Mouse (Mus musculus) midbrain, embryonic 13.5 days (tissue): ENCODE data around the gene Gm10203. TPM values are rescaled to one million over a fixed set of nuclear protein-coding genes. Genes with fewer than 3 reads are reported as not detected.
"Not testable (repeated sequence)": the region's sequence is repeated elsewhere in the genome, so short reads cannot be mapped to it uniquely, and the experiment has no call there.

Experiments used
- ATAC-seq: fragments of 200-750 bp; cut with Nextera tagmentation; 2 replicates; pipeline ENCODE4 v1.8.0; 2017; ENCODE audit warnings: mild to moderate bottlenecking, moderate TSS enrichment, moderate library complexity
- H3K27ac ChIP-seq: fragments of 300-500 bp; sonication (generic); 2 replicates; pipeline ENCODE4 v1.5.1; 2015; ENCODE audit warnings: inconsistent platforms, mild to moderate bottlenecking, moderate library complexity
- H3K27me3 ChIP-seq: fragments of 300-500 bp; sonication (generic); 2 replicates; pipeline ENCODE4 v1.6.1; 2015; ENCODE audit warnings: mild to moderate bottlenecking, inconsistent platforms
- H3K36me3 ChIP-seq: fragments of 300-500 bp; sonication (generic); 2 replicates; pipeline ENCODE4 v1.6.1; 2015; ENCODE audit warnings: mild to moderate bottlenecking, inconsistent platforms
- H3K4me1 ChIP-seq: fragments of 300-500 bp; sonication (generic); replicated peaks from 2 replicates; pipeline ENCODE4 v1.6.1; 2015; ENCODE audit warnings: inconsistent platforms
- H3K4me2 ChIP-seq: fragments of 300-500 bp; sonication (generic); replicated peaks from 2 replicates; pipeline ENCODE4 v1.6.1; 2015; ENCODE audit warnings: moderate library complexity, mild to moderate bottlenecking, inconsistent platforms
- H3K4me3 ChIP-seq: fragments of 300-500 bp; sonication (generic); replicated peaks from 2 replicates; pipeline ENCODE4 v1.5.1; 2015; ENCODE audit warnings: mild to moderate bottlenecking, inconsistent platforms
- H3K9ac ChIP-seq: fragments of 300-500 bp; sonication (generic); replicated peaks from 2 replicates; pipeline ENCODE4 v1.6.1; 2015; ENCODE audit warnings: mild to moderate bottlenecking, inconsistent platforms
- H3K9me3 ChIP-seq: fragments of 300-500 bp; sonication (generic); 2 replicates; pipeline ENCODE4 v1.6.1; 2016; ENCODE audit warnings: mild to moderate bottlenecking, inconsistent platforms
- WGBS: fragments of 180-500 bp; shearing (Covaris S2); methylation state at CpG from one replicate; pipeline ENCODE4 v1.1.7; 2015; 5-methylcytosine and 5-hydroxymethylcytosine counted together
- polyA plus RNA-seq: library from polyadenylated mRNA; unstranded; fragments of >200 nt; fragmentation: Nextera tagmentation; extraction: Ambion mirVana; gene quantifications from 2 replicates; pipeline ENCODE4 v1.2.1, GENCODE M21; 2015

Gm10203 gene
- not detected in 2 replicates for polyA plus RNA-seq

DNA sequence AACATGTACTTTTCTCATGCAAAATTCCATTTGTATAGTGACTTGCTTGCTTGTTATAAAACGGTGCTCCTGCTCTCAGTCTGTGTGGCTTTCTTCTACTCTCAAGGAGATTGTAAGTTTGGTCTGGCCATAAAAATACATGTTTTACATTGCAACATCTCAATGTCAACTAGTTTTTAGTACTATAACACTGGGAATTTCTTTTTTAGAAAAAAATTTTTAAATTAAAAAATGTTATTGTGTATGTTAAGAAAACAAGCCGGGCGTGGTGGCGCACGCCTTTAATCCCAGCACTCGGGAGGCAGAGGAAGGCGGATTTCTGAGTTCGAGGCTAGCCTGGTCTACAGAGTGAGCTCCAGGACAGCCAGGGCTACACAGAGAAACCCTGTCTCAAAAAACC is at the start of gene Gm10203:
Gene Gm10203 (plus strand): TSS at position 301 of the 400 bp plus-strand sequence.
- not testable (repeated sequence) for H3K27me3 ChIP-seq, H3K9me3 ChIP-seq, ATAC-seq, H3K9ac ChIP-seq, H3K4me1 ChIP-seq, H3K4me3 ChIP-seq, H3K36me3 ChIP-seq, H3K27ac ChIP-seq, H3K4me2 ChIP-seq
- 82% methylated on average over 8 of the region's 8 CpGs for WGBS

DNA sequence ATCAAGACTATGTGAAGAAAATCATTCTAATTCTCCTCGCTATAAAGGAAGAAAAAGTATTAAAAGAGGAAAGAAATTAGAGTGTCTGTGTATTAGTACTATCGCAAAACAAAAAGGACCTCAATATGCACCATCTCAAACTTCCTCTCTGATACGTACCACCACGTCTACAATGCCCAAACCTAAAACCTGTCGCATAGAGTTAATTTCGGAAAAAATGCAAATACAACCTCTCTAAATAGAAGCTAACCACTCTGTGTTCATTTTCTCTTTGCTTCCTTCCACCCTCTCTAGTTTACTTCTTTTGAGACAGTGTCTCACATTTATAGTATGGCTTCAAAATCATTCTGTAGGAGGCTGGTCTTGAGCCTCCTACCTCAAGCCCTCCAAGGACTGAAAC is 37.6 kb upstream of the Gm10203 start:
- no peaks in the 10 kb centered on the region for H3K27me3 ChIP-seq
- 97% methylated on average over 6 of the region's 6 CpGs for WGBS
- no peak for ATAC-seq

DNA sequence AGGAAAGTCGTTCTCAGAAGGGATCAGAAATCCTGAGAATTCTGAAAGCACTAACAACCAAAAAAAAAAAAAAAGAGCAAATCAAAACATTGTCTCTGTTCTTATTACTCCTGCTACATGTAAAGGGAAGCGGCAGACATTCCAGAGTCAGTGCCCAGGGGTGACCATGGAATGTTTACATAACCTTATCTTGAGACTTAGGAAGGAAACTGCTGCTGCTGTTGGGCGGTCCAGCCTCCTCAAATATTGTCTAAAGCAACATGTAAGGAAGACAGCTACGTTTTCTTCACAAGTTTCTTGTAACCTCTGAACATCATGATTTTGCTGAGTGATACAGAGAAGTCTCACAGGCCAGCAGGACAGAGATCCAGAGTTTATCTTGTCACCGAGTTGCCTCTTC is 36.5 kb upstream of the Gm10203 start:
- Histone ChIP-seq H3K9ac (no peak overlapping the region), H3K36me3 (no peaks in the 10 kb centered on the region), H3K27me3 (no peaks in the 10 kb centered on the region), H3K4me1 (0 out of 2 replicates have a peak, but pooled peaks cover 3% of the 10 kb centered on the region), H3K27ac (no peak overlapping the region), H3K9me3 (no peaks in the 10 kb centered on the region), H3K4me2 (no peak overlapping the region), H3K4me3 (no peak overlapping the region)
- no peak for ATAC-seq
- 73% methylated on average over 5 of the region's 5 CpGs for WGBS

More for the DNA sequence above, 37.6 kb upstream of the Gm10203 start:
- Histone ChIP-seq H3K9me3 (no peaks in the 10 kb centered on the region), H3K9ac (no peak overlapping the region), H3K4me1 (0 out of 2 replicates have a peak, but pooled peaks cover 3% of the 10 kb centered on the region), H3K27ac (no peak overlapping the region), H3K36me3 (no peaks in the 10 kb centered on the region), H3K4me2 (no peak overlapping the region), H3K4me3 (no peak overlapping the region)

DNA sequence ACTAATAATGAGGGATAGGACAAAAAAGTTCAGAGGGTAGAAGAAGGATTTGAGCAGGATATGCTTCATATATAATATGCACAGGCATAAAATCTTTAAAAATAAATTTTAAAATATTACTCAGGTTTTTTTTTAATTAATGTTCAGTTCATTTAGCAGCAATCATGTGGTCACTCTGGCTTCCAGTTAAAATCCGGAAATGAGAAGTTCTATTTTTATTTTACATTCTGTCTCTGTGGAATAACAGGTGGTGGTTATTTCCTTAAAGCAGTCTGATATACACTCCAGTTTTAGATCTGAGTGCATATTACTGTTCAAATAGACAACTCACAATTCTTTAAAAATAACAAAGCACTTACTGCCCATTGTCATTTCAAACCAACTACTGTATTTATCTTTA is 35.4 kb upstream of the Gm10203 start:
- ATAC-seq: no peak
- Histone ChIP-seq H3K9me3 (no peaks in the 10 kb centered on the region), H3K9ac (no peak overlapping the region), H3K4me3 (no peak overlapping the region), H3K27me3 (no peaks in the 10 kb centered on the region), H3K36me3 (no peaks in the 10 kb centered on the region), H3K27ac (no peak overlapping the region), H3K4me2 (no peak overlapping the region), H3K4me1 (peaks cover 9% of the 10 kb centered on the region)
- WGBS: 80% methylated on average over 1 of the region's 1 CpGs

DNA sequence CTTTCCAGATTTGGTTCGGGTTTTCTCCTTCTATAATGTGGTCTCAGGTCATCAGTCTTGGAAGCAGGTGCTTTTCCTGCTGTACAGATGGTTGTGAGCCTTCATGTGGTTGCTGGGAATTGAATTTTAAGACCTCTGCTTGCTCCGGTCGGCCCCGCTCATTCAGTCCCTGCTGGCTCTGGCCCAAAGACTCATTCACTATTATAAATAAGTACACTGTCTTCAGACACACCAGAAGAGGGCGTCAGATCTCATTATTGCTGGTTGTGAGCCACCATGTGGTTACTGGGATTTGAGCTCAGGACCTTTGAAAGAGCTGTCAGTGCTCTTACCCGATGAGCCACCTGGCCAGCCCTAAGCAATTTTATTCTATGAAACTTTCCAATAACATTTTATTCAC is 34.6 kb upstream of the Gm10203 start:
- 79% methylated on average over 6 of the region's 6 CpGs for WGBS
- H3K27ac ChIP-seq: no peak overlapping the region
- ATAC-seq: no peak
- no peak overlapping the region for H3K4me2 ChIP-seq
- no peaks in the 10 kb centered on the region for H3K36me3 ChIP-seq
- H3K4me1 ChIP-seq: peaks cover 12% of the 10 kb centered on the region
- no peak overlapping the region for H3K9ac ChIP-seq
- H3K27me3 ChIP-seq: no peaks in the 10 kb centered on the region
- no peaks in the 10 kb centered on the region for H3K9me3 ChIP-seq
- H3K4me3 ChIP-seq: no peak overlapping the region

DNA sequence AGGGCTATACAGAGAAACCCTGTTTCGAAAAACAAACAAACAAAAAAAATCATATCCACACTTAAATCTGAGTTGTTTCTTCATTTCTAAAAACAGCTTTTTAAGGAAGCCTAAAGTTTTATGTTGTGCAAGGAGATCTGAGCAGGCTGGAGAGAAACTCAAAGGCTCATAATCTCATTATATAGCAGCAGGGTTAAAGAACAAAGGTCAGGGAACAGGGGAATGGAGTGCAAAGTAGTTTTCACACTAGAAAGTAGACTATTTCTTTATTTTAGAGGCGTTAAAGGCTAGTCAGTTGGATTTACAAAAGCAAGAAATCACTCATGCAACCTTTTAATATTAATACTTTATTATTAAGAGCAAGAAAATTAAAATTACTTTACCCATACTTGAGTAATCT is 33.7 kb upstream of the Gm10203 start:
- no peaks in the 10 kb centered on the region for H3K36me3 ChIP-seq
- H3K9me3 ChIP-seq: no peaks in the 10 kb centered on the region
- WGBS: 88% methylated on average over 2 of the region's 2 CpGs
- H3K27me3 ChIP-seq: no peaks in the 10 kb centered on the region
- H3K4me1 ChIP-seq: peaks cover 12% of the 10 kb centered on the region
- H3K4me2 ChIP-seq: no peak overlapping the region
- no peak overlapping the region for H3K27ac ChIP-seq
- ATAC-seq: no peak
- no peak overlapping the region for H3K9ac ChIP-seq
- H3K4me3 ChIP-seq: no peak overlapping the region

DNA sequence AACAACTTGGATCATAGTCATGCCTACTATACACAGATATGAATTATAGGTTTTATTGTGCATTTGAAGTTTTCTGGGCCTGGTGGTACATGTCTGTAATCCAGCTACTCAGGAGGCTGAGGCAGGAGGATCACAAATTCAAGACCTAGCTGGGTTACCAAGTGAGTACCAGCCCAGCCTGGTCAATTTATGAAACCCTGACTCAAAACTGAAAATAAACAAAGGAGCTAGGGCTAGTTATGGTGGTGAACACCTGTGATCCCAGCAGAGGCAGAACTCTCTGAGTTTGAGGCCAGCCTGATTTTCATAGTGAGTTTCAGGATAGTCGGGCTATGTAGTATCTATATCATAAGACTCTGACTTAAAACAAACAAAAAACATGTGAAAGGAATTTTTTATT is 32.7 kb upstream of the Gm10203 start:
- no peak overlapping the region for H3K27ac ChIP-seq
- no peaks in the 10 kb centered on the region for H3K36me3 ChIP-seq
- H3K4me1 ChIP-seq: peaks cover 12% of the 10 kb centered on the region
- no peak overlapping the region for H3K4me3 ChIP-seq
- 93% methylated on average over 1 of the region's 1 CpGs for WGBS
- ATAC-seq: no peak
- no peaks in the 10 kb centered on the region for H3K9me3 ChIP-seq
- no peaks in the 10 kb centered on the region for H3K27me3 ChIP-seq
- no peak overlapping the region for H3K4me2 ChIP-seq
- no peak overlapping the region for H3K9ac ChIP-seq

DNA sequence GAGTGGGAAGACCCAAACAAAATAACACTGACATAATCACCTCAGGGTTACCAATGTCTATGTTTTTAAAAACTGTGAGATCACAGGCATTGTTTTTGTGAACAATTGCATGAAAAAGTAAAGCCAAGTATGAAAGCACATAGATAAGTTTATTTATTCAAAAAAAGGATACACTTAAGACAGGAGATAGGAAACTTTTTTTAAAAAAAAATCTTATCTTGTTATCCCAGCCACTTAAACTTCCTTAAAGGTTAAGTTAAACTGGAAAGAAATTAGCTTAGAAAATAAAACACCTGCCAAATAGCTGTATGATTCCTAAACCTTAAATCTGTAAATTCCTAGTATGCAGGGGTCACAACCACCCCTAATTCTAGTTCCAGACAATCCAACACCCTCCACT is 31.0 kb upstream of the Gm10203 start:
- no peak overlapping the region for H3K9ac ChIP-seq
- H3K4me2 ChIP-seq: peak overlapping the region; percentile 47
- H3K4me3 ChIP-seq: peak overlapping the region; percentile 87; the same call in 1 of the 2 replicates
- H3K36me3 ChIP-seq: no peaks in the 10 kb centered on the region
- H3K4me1 ChIP-seq: peaks cover 10% of the 10 kb centered on the region
- H3K9me3 ChIP-seq: no peaks in the 10 kb centered on the region
- no peaks in the 10 kb centered on the region for H3K27me3 ChIP-seq
- H3K27ac ChIP-seq: no peak overlapping the region
- no peak for ATAC-seq

DNA sequence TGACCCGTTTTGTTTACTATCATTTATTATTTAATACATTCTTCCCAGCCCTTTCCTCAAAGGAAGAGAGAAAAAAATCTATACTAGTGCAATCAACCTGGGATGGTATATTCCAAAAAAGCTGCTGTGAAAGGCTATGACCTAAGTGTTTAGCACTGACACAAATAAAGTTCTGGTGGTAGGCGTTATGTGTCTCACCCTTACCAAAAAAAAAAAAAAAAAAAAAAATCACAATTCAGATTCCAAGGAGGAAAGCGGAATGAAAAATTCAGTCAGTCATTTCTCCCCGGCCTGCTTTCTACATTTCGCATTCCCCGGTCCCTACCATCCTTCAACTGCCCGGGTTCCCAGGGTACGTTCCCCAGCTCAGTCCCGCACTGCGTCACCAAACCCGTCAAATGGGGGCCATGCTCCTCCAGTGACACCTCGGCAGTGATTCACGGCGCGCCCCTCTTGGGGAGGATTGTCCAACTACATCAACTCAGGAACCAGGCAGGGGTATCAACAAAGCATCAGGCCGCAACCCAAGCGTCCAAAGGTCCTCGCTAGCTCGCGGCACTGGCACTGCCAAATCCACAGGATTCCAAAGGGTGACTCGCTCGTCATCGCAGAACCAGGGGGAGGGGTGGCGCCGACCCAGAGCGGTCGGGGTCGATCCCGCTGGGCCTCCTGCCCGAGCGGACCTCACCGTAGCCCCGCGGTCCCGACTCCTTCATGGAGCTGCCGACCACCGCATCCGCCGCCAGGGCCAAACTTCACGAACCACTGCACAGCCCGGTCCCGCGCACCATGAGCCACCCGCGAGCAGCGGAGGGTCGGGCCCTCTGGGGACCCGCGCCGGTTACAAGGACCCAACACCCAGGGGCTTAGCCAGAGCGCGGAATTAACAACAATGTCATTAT is 29.5 kb upstream of the Gm10203 start:
- peak overlapping the region; percentile 94 for H3K9ac ChIP-seq

DNA sequence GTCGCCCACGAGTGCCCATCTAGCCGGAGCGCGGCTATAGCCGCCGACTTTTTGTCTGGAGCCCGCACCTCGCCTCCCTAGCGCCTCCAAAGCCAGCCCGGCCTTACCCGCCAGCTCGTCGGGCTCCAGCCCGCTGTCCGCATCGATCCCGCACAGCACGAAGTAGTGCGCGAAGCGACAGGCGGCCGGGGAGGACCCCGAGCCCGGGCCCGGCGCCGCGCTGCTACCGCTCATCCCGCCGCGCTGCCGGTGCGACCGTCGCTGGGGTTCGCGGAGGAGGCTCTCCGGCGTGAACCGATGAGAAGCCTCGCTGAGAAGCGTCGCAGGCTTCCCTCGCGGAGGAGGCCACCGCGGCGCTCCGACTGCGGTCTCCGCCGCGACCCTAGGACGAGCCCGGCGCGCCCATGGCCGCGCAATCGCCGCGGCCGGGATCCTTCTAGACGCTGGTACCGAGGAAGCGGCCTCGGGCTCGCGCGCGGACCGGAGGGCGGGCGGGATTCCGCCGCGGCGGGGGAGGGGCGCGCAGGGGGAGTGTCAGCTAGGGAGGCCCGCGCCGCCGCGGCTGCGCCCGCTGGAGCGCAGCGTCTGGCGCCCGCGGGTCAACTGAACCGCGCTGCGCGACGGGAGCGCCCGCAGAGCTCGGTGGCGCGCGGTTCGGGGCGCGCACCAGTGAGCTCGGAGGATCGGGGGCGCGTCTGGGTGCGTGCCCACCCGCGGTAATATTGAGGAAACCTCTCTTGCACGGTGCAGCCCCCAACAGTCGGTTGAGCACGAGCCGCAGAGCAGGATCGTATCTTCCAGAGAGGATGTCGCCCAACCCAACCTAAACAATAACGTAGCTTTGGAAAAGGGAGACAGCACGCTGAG is 28.7 kb upstream of the Gm10203 start, which contains the start of gene Dennd5b:
Gene Dennd5b (minus strand): TSS at position 605 of the 867 bp plus-strand sequence.
- under 1% methylated on average over 119 of the region's 124 CpGs for WGBS
- Histone ChIP-seq H3K9ac (peak within 1 kb of the TSS; percentile 94), H3K9me3 (no peaks in the 10 kb centered on the region), H3K4me2 (peak within 1 kb of the TSS; percentile 58), H3K4me1 (peaks cover 10% of the 10 kb centered on the region), H3K36me3 (no peaks in the 10 kb centered on the region), H3K4me3 (peak within 1 kb of the TSS; percentile 87), H3K27ac (peak within 1 kb of the TSS; percentile 99), H3K27me3 (no peaks in the 10 kb centered on the region)
- peak; percentile 93 for ATAC-seq

More for the DNA sequence above, 29.5 kb upstream of the Gm10203 start:
- WGBS: 2% methylated on average over 52 of the region's 52 CpGs
- peaks cover 10% of the 10 kb centered on the region for H3K4me1 ChIP-seq
- H3K36me3 ChIP-seq: no peaks in the 10 kb centered on the region
- H3K4me2 ChIP-seq: peak overlapping the region; percentile 58
- peak overlapping the region; percentile 99 for H3K27ac ChIP-seq
- ATAC-seq: peak; percentile 73
- H3K4me3 ChIP-seq: peak overlapping the region; percentile 87
- H3K9me3 ChIP-seq: no peaks in the 10 kb centered on the region
- no peaks in the 10 kb centered on the region for H3K27me3 ChIP-seq

DNA sequence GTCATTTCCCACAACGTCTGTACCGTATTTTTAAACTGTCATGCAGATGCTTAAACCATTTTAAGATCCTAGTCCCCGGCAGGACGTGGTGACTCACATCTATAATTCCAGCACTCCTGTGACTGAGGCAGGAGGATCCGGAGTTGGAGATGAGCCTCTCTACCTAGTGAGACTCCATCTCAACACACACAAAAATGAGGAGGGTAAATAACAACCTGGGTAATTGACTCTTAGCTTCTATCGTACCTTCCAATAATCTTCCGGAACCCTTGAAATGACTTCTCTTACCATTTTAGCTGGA is 28.1 kb upstream of the Gm10203 start:
- H3K4me2 ChIP-seq: peak overlapping the region; percentile 58
- H3K9ac ChIP-seq: peak overlapping the region; percentile 94
- 12% methylated on average over 7 of the region's 7 CpGs for WGBS
- no peaks in the 10 kb centered on the region for H3K27me3 ChIP-seq
- no peaks in the 10 kb centered on the region for H3K9me3 ChIP-seq
- no peak; the same call in 1 of the 2 replicates for ATAC-seq
- peak overlapping the region; percentile 87 for H3K4me3 ChIP-seq
- H3K27ac ChIP-seq: peak overlapping the region; percentile 99
- peaks cover 10% of the 10 kb centered on the region for H3K4me1 ChIP-seq
- H3K36me3 ChIP-seq: no peaks in the 10 kb centered on the region

DNA sequence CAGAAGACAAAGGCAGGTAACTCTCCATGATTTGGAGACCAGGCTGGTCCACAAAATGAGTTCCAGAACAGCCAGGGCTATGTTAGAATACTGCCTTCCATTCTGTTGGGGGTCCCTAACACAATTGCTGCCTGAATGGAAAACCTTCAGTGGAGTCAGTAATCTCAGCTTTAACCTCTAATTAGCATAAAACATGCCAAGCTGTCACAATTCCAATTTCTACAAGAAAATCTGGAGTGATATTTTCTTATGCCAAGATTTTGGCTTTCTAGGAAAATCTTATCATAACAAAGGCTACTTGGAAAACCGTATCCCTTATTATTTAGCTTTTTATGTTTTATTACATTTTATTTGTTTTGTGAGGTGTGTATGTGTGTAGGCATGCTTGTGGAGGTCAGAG is 26.5 kb upstream of the Gm10203 start:
- H3K4me2 ChIP-seq: no peak overlapping the region
- H3K4me1 ChIP-seq: peaks cover 10% of the 10 kb centered on the region
- H3K27me3 ChIP-seq: no peaks in the 10 kb centered on the region
- no peak overlapping the region for H3K27ac ChIP-seq
- H3K9me3 ChIP-seq: no peaks in the 10 kb centered on the region
- H3K9ac ChIP-seq: no peak overlapping the region
- H3K4me3 ChIP-seq: no peak overlapping the region
- no peak for ATAC-seq
- no peaks in the 10 kb centered on the region for H3K36me3 ChIP-seq
- WGBS: 95% methylated on average over 1 of the region's 1 CpGs
